ENCODE assay signal across 8 mouse cellular contexts in the genomic region with DNA sequence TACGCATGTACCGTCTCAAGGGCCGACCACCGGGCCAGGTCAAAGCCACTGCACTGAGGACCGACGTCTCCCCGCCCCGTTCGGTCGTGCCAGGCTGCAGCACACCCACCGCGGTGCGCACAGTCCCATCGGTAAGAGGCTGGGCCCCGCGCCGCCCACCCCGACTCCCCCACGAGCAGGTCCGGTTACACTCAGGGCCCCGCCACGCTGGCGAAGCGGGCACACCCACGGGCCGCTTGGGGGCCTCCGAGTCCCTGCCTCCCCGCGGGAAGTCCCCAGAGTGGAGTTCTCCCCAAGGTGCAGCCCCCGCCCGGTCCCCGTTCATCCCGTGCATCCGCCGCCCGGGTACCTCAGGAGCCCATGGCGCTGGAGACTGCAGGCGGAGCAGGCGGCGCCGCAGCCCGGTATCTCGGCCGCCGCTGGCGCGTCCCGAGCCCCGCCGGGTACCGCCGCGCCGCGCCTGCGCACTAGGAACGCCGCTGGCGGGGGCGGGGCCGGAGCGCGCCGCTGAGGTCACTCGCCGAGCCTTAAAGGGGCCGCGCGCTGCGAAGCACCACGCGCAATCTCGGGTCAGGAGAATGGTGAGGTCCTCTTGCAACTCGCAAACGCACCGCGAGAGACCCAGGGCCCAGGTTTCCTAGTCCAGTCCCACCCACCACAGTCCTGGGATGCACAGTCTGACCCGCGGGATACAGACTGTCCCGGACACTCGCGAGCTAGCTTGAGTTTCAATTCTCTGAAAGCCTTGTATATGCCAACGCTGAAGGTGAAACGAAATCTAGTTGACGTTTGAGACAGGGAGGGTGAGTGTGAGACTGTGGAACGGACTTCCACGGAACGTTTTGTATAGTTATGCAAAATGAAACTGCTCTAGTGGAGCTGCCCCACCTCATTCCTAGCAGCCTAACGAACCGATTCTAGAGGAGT. TPM values are rescaled to one million over a fixed set of nuclear protein-coding genes. Genes with fewer than 3 reads are reported as not detected.
DNase-seq lines count a peak whose midpoint lies in the region; ATAC-seq lines count a peak whose summit lies in the region.

A gene (minus strand): TSS at position 734 of the 927 bp plus-strand sequence.

- ATAC-seq in megakaryocyte, adult 5-6 weeks (ENCODE audit: poor library complexity, severe bottlenecking) = peak; percentile 81

- peak; percentile 91 to 97 for DNase-seq in adrenal gland, adult (ENCODE audit: inconsistent age in 2 of 2, low spot score in 1 of 2)
- peak; percentile 89 for DNase-seq in embryo, embryonic 10 days (ENCODE audit: low spot score)
- peak; percentile 90 for DNase-seq in gastrocnemius, postnatal 10 days
- peak; percentile 91 for DNase-seq in induced T-regulatory cell, adult 2 months (ENCODE audit: low read depth)
- DNase-seq in left cerebral cortex, adult 8-10 months (ENCODE audit: low spot score in 2 of 2) = peak; percentile 79 to 83
- peak; percentile 86 to 88 for DNase-seq in right cerebral cortex, adult 2 months (ENCODE audit: low spot score in 2 of 2)
- peak; percentile 45 for DNase-seq in urinary bladder, postnatal 10 days (ENCODE audit: low spot score)

RNA-seq across cellular contexts. Expression of the gene that starts here (rescaled TPM):
- 10 to 100 TPM; 42.0 to 47.5 TPM for total RNA-seq in gastrocnemius, postnatal 10 days (2021)
- 10 to 100 TPM; 69.7 to 89.8 (median 75.6) TPM for total RNA-seq in left cerebral cortex, adult 8-10 months (2022)
- 31.1 and 33.3 TPM in 2 replicates for total RNA-seq in megakaryocyte, adult 5-6 weeks (2015)
- total RNA-seq in megakaryocyte, adult 5-6 weeks (2017) = 10.4 and 12.2 TPM in 2 replicates

Comparison
In these comparisons a context has a peak if more than half of its experiments do, and no peak if none do; other contexts are left out.
1. Peak in every context shown above with its lines: DNase-seq and ATAC-seq.